Mouse (Mus musculus): ENCODE measurements around the gene Cyp24a1. TPM values are rescaled to one million over a fixed set of nuclear protein-coding genes. Genes with fewer than 3 reads are reported as not detected.
A peak's percentile ranks its signal among the peaks of the same experiment; 100 is the strongest.

Gene Cyp24a1
- polyA plus RNA-seq (2015; fragmentation: Nextera tagmentation; extraction: Ambion mirVana), result not detected in 2 replicates

GRCm38 (mm10) chr2:170497091-170497566 lies at the start of gene Cyp24a1:
TSS of gene Cyp24a1 (minus strand) at chr2:170497145.
- TF ChIP-seq CTCF (IDR thresholded peaks at IDR 0.05; ENCODE audit: low read depth), result peak; percentile 66
- no peak for TF ChIP-seq EP300 (optimal IDR thresholded peaks at IDR 0.05)
- H3K4me3 ChIP-seq (ENCODE audit: low read depth, low read length), result peak within 1 kb of the TSS; percentile 6; the same call in 1 of the 2 replicates

GRCm38 (mm10) chr2:170545745-170546144 lies 48.8 kb upstream of the Cyp24a1 start:
- DNase-seq (ENCODE audit: low spot score) (no peak), ATAC-seq (ENCODE audit: low FRiP score, low TSS enrichment) (no peak)
- H3K9ac ChIP-seq (ENCODE audit: low read length), result no peak overlapping the region
- no peaks in the 10 kb centered on the region for H3K36me3 ChIP-seq (ENCODE audit: control insufficient read depth, insufficient read depth, low read length)
- H3K27ac ChIP-seq (replicated peaks), result no peak overlapping the region
- no peaks in the 10 kb centered on the region for H3K9me3 ChIP-seq (ENCODE audit: control insufficient read depth, low read length)
- TF ChIP-seq EP300 (optimal IDR thresholded peaks at IDR 0.05), result no peak
- no peak for TF ChIP-seq CTCF (IDR thresholded peaks at IDR 0.05; ENCODE audit: low read depth)
- WGBS, result 53% methylated on average over 4 of the region's 4 CpGs
- H3K4me3 ChIP-seq (ENCODE audit: low read depth, low read length), result no peak overlapping the region
- H3K4me2 ChIP-seq (replicated peaks; ENCODE audit: low read depth), result no peak overlapping the region
- H3K27me3 ChIP-seq (ENCODE audit: control insufficient read depth, insufficient read depth, low read length), result no peaks in the 10 kb centered on the region
- no peaks in the 10 kb centered on the region for H3K4me1 ChIP-seq (replicated peaks; ENCODE audit: control insufficient read depth, insufficient read depth)

More at GRCm38 (mm10) chr2:170497091-170497566, at the start of gene Cyp24a1:
- Histone ChIP-seq H3K4me2 (replicated peaks; ENCODE audit: low read depth) (peak within 1 kb of the TSS; percentile 14), H3K9me3 (ENCODE audit: control insufficient read depth, low read length) (no peaks in the 10 kb centered on the region), H3K36me3 (ENCODE audit: control insufficient read depth, insufficient read depth, low read length) (no peaks in the 10 kb centered on the region), H3K27me3 (ENCODE audit: control insufficient read depth, insufficient read depth, low read length) (peaks cover 19% of the 10 kb centered on the region; the same call in 1 of the 2 replicates), H3K27ac (replicated peaks) (no peak within 1 kb of the TSS), H3K9ac (ENCODE audit: low read length) (no peak within 1 kb of the TSS), H3K4me1 (replicated peaks; ENCODE audit: control insufficient read depth, insufficient read depth) (no peaks in the 10 kb centered on the region)
- WGBS, result under 1% methylated on average over 36 of the region's 36 CpGs
- ATAC-seq (ENCODE audit: low FRiP score, low TSS enrichment) (peak; percentile 86), DNase-seq (ENCODE audit: low spot score) (peak; percentile 80)

GRCm38 (mm10) chr2:170544950-170545349 lies 48.0 kb upstream of the Cyp24a1 start:
- H3K4me3 ChIP-seq (ENCODE audit: low read depth, low read length), result no peak overlapping the region
- H3K9me3 ChIP-seq (ENCODE audit: control insufficient read depth, low read length), result no peaks in the 10 kb centered on the region
- no peak overlapping the region for H3K4me2 ChIP-seq (replicated peaks; ENCODE audit: low read depth)
- 52% methylated on average over 7 of the region's 7 CpGs for WGBS
- ATAC-seq (ENCODE audit: low FRiP score, low TSS enrichment) (no peak), DNase-seq (ENCODE audit: low spot score) (no peak)
- TF ChIP-seq CTCF (IDR thresholded peaks at IDR 0.05; ENCODE audit: low read depth), result no peak
- TF ChIP-seq EP300 (optimal IDR thresholded peaks at IDR 0.05), result no peak
- H3K27ac ChIP-seq (replicated peaks), result no peak overlapping the region
- no peak overlapping the region for H3K9ac ChIP-seq (ENCODE audit: low read length)
- no peaks in the 10 kb centered on the region for H3K27me3 ChIP-seq (ENCODE audit: control insufficient read depth, insufficient read depth, low read length)
- no peaks in the 10 kb centered on the region for H3K36me3 ChIP-seq (ENCODE audit: control insufficient read depth, insufficient read depth, low read length)
- H3K4me1 ChIP-seq (replicated peaks; ENCODE audit: control insufficient read depth, insufficient read depth), result no peaks in the 10 kb centered on the region

- no peaks in the 10 kb centered on the region for H3K9me3 ChIP-seq (ENCODE audit: control insufficient read depth, low read length)
- H3K27ac ChIP-seq (replicated peaks), result no peak overlapping the region
- TF ChIP-seq CTCF (IDR thresholded peaks at IDR 0.05; ENCODE audit: low read depth), result no peak
- TF ChIP-seq EP300 (optimal IDR thresholded peaks at IDR 0.05), result no peak
- H3K27me3 ChIP-seq (ENCODE audit: control insufficient read depth, insufficient read depth, low read length), result no peaks in the 10 kb centered on the region
- H3K4me2 ChIP-seq (replicated peaks; ENCODE audit: low read depth), result no peak overlapping the region
- no peak overlapping the region for H3K9ac ChIP-seq (ENCODE audit: low read length)
- no peaks in the 10 kb centered on the region for H3K36me3 ChIP-seq (ENCODE audit: control insufficient read depth, insufficient read depth, low read length)
- DNase-seq (ENCODE audit: low spot score) (no peak), ATAC-seq (ENCODE audit: low FRiP score, low TSS enrichment) (no peak)
- no peak overlapping the region for H3K4me3 ChIP-seq (ENCODE audit: low read depth, low read length)
- 76% methylated on average over 3 of the region's 3 CpGs for WGBS
- H3K4me1 ChIP-seq (replicated peaks; ENCODE audit: control insufficient read depth, insufficient read depth), result no peaks in the 10 kb centered on the region
These were observed 47.2 kb upstream of the Cyp24a1 start for GRCm38 (mm10) chr2:170544159-170544558.

- WGBS, result 54% methylated on average over 5 of the region's 5 CpGs
- H3K36me3 ChIP-seq (ENCODE audit: control insufficient read depth, insufficient read depth, low read length), result no peaks in the 10 kb centered on the region
- no peak for ATAC-seq (ENCODE audit: low FRiP score, low TSS enrichment)
These were observed 46.7 kb upstream of the Cyp24a1 start for GRCm38 (mm10) chr2:170543625-170544024.

GRCm38 (mm10) chr2:170539211-170539610 lies 42.3 kb upstream of the Cyp24a1 start:
- Histone ChIP-seq H3K9me3 (ENCODE audit: control insufficient read depth, low read length) (no peaks in the 10 kb centered on the region), H3K27ac (replicated peaks) (no peak overlapping the region), H3K36me3 (ENCODE audit: control insufficient read depth, insufficient read depth, low read length) (no peaks in the 10 kb centered on the region), H3K4me2 (replicated peaks; ENCODE audit: low read depth) (no peak overlapping the region), H3K4me1 (replicated peaks; ENCODE audit: control insufficient read depth, insufficient read depth) (no peaks in the 10 kb centered on the region), H3K9ac (ENCODE audit: low read length) (no peak overlapping the region), H3K4me3 (ENCODE audit: low read depth, low read length) (no peak overlapping the region), H3K27me3 (ENCODE audit: control insufficient read depth, insufficient read depth, low read length) (no peaks in the 10 kb centered on the region)
- ATAC-seq (ENCODE audit: low FRiP score, low TSS enrichment) (no peak), DNase-seq (ENCODE audit: low spot score) (no peak)
- 86% methylated on average over 9 of the region's 9 CpGs for WGBS
- TF ChIP-seq CTCF (IDR thresholded peaks at IDR 0.05; ENCODE audit: low read depth), result no peak
- no peak for TF ChIP-seq EP300 (optimal IDR thresholded peaks at IDR 0.05)

More at GRCm38 (mm10) chr2:170543625-170544024, 46.7 kb upstream of the Cyp24a1 start:
- no peak overlapping the region for H3K4me2 ChIP-seq (replicated peaks; ENCODE audit: low read depth)
- DNase-seq (ENCODE audit: low spot score), result no peak
- H3K4me3 ChIP-seq (ENCODE audit: low read depth, low read length), result no peak overlapping the region
- H3K9ac ChIP-seq (ENCODE audit: low read length), result no peak overlapping the region
- H3K27ac ChIP-seq (replicated peaks), result no peak overlapping the region
- no peak for TF ChIP-seq EP300 (optimal IDR thresholded peaks at IDR 0.05)
- TF ChIP-seq CTCF (IDR thresholded peaks at IDR 0.05; ENCODE audit: low read depth), result no peak
- H3K4me1 ChIP-seq (replicated peaks; ENCODE audit: control insufficient read depth, insufficient read depth), result no peaks in the 10 kb centered on the region
- no peaks in the 10 kb centered on the region for H3K27me3 ChIP-seq (ENCODE audit: control insufficient read depth, insufficient read depth, low read length)
- H3K9me3 ChIP-seq (ENCODE audit: control insufficient read depth, low read length), result no peaks in the 10 kb centered on the region

Measured in stomach, postnatal 0 days (tissue).